Mouse (Mus musculus): ENCODE measurements around the gene 3110040N11Rik. TPM values are rescaled to one million over a fixed set of nuclear protein-coding genes. Genes with fewer than 3 reads are reported as not detected.

3110040N11Rik gene
- polyA plus RNA-seq, 1 experiment from 2014 or later: 49.1 TPM

DNA sequence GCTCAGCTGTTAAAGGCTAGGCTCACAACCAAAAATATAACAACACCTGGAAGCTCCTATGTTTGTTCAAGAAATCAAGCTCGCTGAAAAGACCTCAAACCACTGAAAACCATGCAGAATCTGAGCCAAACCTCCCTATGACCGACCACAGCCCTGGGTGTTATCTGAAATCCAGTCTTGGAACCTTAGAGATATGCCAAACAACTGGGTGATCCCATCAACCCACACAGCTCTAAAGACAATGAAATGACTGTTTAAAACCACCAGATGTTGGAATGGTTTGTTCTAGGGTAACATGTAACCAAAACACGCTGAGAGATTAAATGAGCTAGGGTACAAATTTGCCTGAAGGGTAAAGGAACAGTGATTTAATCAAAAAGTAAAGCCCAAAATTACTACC, 35.6 kb upstream of the 3110040N11Rik start:
- H3K36me3 ChIP-seq (ENCODE audit: control insufficient read depth, insufficient read depth, low read length): no peaks in the 10 kb centered on the region
- no peak for DNase-seq (ENCODE audit: low spot score)
- no peak overlapping the region for H3K9ac ChIP-seq (ENCODE audit: low read depth, low read length)
- H3K4me3 ChIP-seq (ENCODE audit: low read depth, low read length): no peak overlapping the region
- no peak overlapping the region for H3K4me2 ChIP-seq (replicated peaks; ENCODE audit: low read depth, low read length)
- no peaks in the 10 kb centered on the region for H3K27me3 ChIP-seq (ENCODE audit: control insufficient read depth, insufficient read depth, low read length)
- H3K27ac ChIP-seq (ENCODE audit: low read depth, low read length): no peak overlapping the region
- no peaks in the 10 kb centered on the region for H3K9me3 ChIP-seq (ENCODE audit: control insufficient read depth, low read length)
- WGBS: 85% methylated on average over 3 of the region's 3 CpGs
- no peak for ATAC-seq (ENCODE audit: low FRiP score)
- peaks cover 2% of the 10 kb centered on the region; the same call in 1 of the 2 replicates for H3K4me1 ChIP-seq (replicated peaks; ENCODE audit: control insufficient read depth, insufficient read depth, low read length)

GRCm38 (mm10) chr7:81806067-81806466, 16.8 kb upstream of the 3110040N11Rik start:
- no peaks in the 10 kb centered on the region for H3K4me1 ChIP-seq (replicated peaks; ENCODE audit: control insufficient read depth, insufficient read depth, low read length)
- H3K9ac ChIP-seq (ENCODE audit: low read depth, low read length): no peak overlapping the region
- no peak overlapping the region for H3K27ac ChIP-seq (ENCODE audit: low read depth, low read length)
- no peaks in the 10 kb centered on the region for H3K36me3 ChIP-seq (ENCODE audit: control insufficient read depth, insufficient read depth, low read length)
- no peak overlapping the region for H3K4me3 ChIP-seq (ENCODE audit: low read depth, low read length)
- DNase-seq (ENCODE audit: low spot score) (no peak), ATAC-seq (ENCODE audit: low FRiP score) (no peak)
- H3K9me3 ChIP-seq (ENCODE audit: control insufficient read depth, low read length): no peaks in the 10 kb centered on the region
- H3K4me2 ChIP-seq (replicated peaks; ENCODE audit: low read depth, low read length): no peak overlapping the region
- no peaks in the 10 kb centered on the region for H3K27me3 ChIP-seq (ENCODE audit: control insufficient read depth, insufficient read depth, low read length)
- 83% methylated on average over 5 of the region's 5 CpGs for WGBS

DNA sequence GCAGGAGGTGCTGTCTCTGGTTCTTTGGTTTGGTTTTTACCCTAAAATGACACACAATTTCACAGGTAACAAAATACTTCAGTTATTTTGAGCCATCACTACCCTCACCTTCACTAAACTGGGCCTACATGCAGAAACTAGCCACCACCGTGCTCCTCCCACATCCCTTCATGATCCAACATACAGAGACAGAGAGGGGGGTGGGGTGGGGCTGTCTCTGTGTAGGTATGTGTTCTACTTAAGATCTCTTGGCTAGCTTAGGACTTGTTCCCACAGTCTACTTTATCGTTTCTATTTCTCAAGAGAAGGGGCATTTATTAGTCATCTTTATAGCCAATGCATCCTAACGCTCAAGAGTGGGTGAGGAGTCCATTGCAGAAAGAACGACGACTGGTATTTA, 742 bp downstream of the 3110040N11Rik start:
- Histone ChIP-seq H3K4me3 (ENCODE audit: low read depth, low read length) (peak overlapping the region; percentile 58), H3K4me2 (replicated peaks; ENCODE audit: low read depth, low read length) (peak overlapping the region; percentile 72), H3K4me1 (replicated peaks; ENCODE audit: control insufficient read depth, insufficient read depth, low read length) (no peaks in the 10 kb centered on the region), H3K9ac (ENCODE audit: low read depth, low read length) (peak overlapping the region; percentile 92), H3K27ac (ENCODE audit: low read depth, low read length) (peak overlapping the region; percentile 98), H3K36me3 (ENCODE audit: control insufficient read depth, insufficient read depth, low read length) (no peaks in the 10 kb centered on the region), H3K27me3 (ENCODE audit: control insufficient read depth, insufficient read depth, low read length) (no peaks in the 10 kb centered on the region), H3K9me3 (ENCODE audit: control insufficient read depth, low read length) (no peaks in the 10 kb centered on the region)
- DNase-seq (ENCODE audit: low spot score) (no peak), ATAC-seq (ENCODE audit: low FRiP score) (peak; percentile 67)
- 4% methylated on average over 5 of the region's 5 CpGs for WGBS

DNA sequence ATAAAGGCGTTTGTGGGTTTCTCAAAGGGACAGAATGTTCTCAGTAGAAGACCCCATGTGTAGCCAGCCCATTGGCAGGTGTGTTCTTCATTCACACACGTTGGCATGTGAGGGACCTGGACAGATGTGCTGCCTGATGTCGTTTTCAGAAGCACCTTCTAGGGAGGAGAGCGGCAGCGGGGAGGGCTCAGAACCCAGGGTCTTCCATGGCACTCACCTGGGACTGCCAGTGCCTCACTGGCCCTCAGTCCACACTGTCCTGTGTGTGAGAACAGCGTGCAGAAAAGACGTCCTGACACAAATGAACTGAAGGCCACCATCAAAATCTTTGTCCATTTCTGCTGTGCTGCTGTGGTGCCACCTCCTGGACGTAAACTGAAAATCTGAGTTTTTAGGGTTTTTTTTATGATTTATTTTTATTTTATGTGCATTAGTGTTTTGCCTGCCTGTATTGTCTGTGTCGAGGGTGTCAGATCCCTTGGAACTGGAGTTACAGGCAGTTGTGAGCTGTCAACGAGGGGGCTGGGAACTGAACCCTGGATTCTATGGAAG, 11.5 kb downstream of the 3110040N11Rik start:
- Histone ChIP-seq H3K9ac (ENCODE audit: low read depth, low read length) (no peak overlapping the region), H3K27ac (ENCODE audit: low read depth, low read length) (peak overlapping the region; percentile 11; the same call in 1 of the 2 replicates), H3K9me3 (ENCODE audit: control insufficient read depth, low read length) (no peaks in the 10 kb centered on the region), H3K4me2 (replicated peaks; ENCODE audit: low read depth, low read length) (no peak overlapping the region), H3K36me3 (ENCODE audit: control insufficient read depth, insufficient read depth, low read length) (peaks cover 10% of the 10 kb centered on the region; the same call in 1 of the 2 replicates), H3K4me3 (ENCODE audit: low read depth, low read length) (no peak overlapping the region), H3K4me1 (replicated peaks; ENCODE audit: control insufficient read depth, insufficient read depth, low read length) (no peaks in the 10 kb centered on the region), H3K27me3 (ENCODE audit: control insufficient read depth, insufficient read depth, low read length) (no peaks in the 10 kb centered on the region)
- ATAC-seq (ENCODE audit: low FRiP score) (no peak), DNase-seq (ENCODE audit: low spot score) (peak; percentile 10)
- WGBS: 82% methylated on average over 10 of the region's 10 CpGs

DNA sequence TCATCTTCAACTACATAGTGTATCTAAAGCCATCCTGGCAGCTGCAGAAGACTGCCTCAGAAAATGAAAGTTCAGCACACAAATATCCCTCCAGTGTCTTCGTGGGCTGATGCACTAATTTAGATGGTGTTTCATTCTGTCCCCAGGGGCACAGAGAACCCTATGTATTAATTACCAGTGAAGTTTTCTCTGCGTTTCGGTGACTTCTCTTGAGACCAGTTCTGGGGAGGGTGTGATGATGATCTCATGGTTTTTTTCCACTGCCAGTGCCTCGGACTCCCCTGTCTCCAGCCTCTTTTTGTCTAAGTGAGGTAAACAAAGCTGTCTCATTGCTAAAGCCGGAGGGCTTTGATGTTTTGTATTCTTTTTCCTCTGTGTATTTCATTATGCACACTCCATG, 14.0 kb downstream of the 3110040N11Rik start:
- H3K4me3 ChIP-seq (ENCODE audit: low read depth, low read length): no peak overlapping the region
- H3K36me3 ChIP-seq (ENCODE audit: control insufficient read depth, insufficient read depth, low read length): peaks cover 3% of the 10 kb centered on the region; the same call in 1 of the 2 replicates
- no peaks in the 10 kb centered on the region for H3K9me3 ChIP-seq (ENCODE audit: control insufficient read depth, low read length)
- no peak overlapping the region for H3K4me2 ChIP-seq (replicated peaks; ENCODE audit: low read depth, low read length)
- H3K27ac ChIP-seq (ENCODE audit: low read depth, low read length): no peak overlapping the region
- 83% methylated on average over 5 of the region's 5 CpGs for WGBS
- no peak overlapping the region for H3K9ac ChIP-seq (ENCODE audit: low read depth, low read length)
- ATAC-seq (ENCODE audit: low FRiP score) (no peak), DNase-seq (ENCODE audit: low spot score) (no peak)
- no peaks in the 10 kb centered on the region for H3K4me1 ChIP-seq (replicated peaks; ENCODE audit: control insufficient read depth, insufficient read depth, low read length)
- no peaks in the 10 kb centered on the region for H3K27me3 ChIP-seq (ENCODE audit: control insufficient read depth, insufficient read depth, low read length)

DNA sequence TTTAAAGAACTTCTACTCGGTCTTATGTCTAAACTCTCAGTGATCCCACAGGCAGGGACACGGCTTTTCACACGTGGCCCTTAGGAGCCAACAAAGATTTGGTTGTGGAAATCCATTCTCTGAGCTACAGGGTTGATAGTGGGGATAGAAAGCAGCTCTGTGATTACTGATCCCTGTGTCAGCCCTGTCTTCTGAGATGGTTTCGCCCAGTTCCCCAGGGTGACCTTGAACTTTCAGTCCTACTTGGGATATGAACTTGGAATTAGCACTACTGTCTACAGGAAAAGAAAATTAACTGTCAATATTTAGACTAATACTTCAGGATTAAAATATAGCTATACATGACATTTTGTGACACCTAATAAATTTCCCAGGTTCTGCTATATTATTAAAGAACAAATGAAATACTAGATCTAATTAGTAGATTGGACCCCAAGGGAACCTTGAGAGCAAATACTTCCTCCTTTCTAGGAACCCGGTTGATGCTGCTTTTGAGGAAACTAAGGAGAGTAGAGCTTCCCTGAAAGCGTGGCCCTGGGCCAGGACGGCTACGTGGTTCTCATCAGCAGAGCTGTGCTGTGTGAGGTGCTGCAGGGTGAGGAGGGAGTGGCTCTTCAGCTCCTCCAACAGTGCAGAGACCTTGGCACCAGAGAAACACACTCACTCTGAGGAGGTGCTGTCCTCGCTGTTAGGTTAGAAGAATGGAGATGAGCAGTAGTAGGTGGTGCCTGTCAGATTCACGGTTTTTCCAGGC, 16.3 kb downstream of the 3110040N11Rik start:
- DNase-seq (ENCODE audit: low spot score) (no peak), ATAC-seq (ENCODE audit: low FRiP score) (no peak)
- H3K9ac ChIP-seq (ENCODE audit: low read depth, low read length): no peak overlapping the region
- no peak overlapping the region for H3K4me3 ChIP-seq (ENCODE audit: low read depth, low read length)
- no peaks in the 10 kb centered on the region for H3K27me3 ChIP-seq (ENCODE audit: control insufficient read depth, insufficient read depth, low read length)
- 84% methylated on average over 10 of the region's 10 CpGs for WGBS
- H3K9me3 ChIP-seq (ENCODE audit: control insufficient read depth, low read length): no peaks in the 10 kb centered on the region
- H3K27ac ChIP-seq (ENCODE audit: low read depth, low read length): no peak overlapping the region
- no peaks in the 10 kb centered on the region for H3K36me3 ChIP-seq (ENCODE audit: control insufficient read depth, insufficient read depth, low read length)
- no peaks in the 10 kb centered on the region for H3K4me1 ChIP-seq (replicated peaks; ENCODE audit: control insufficient read depth, insufficient read depth, low read length)
- no peak overlapping the region for H3K4me2 ChIP-seq (replicated peaks; ENCODE audit: low read depth, low read length)

DNA sequence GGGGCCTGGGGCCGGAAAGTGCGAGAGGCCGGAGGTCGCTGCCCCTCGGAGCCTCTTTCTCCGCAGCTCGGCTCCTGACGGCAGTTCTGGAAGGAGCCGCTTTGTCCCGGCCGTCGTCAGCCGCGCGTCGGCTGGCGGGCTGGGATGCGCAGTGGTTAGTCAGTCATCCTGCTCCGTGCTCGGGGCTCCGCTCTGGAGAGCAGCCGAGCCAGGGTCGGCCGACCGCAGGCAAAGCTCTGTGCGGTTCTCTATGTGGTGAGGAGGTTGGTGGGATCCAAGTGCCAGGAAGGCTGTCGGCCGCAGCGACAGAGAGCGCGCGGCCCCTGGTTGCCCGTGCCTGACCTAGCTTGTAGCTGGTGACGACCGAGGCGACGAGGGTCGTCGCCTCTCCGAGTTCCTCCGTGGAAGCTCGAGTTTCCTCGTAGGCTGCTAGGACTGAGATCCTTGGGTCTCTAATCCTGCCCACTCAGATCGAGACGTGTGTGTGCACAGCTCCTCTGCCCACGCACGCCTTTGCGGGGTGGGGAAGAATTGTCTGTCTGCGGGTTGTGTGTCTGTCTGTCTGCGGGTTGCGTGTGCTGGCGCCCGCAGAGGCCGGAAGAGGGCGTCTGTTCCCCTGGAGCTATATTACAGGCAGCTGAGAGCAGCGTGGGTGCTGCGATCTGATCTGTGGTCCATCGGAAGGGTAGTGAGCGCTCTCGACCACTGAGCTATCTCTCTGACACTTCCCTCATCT, 26.0 kb downstream of the 3110040N11Rik start:
- H3K9me3 ChIP-seq (ENCODE audit: control insufficient read depth, low read length): no peaks in the 10 kb centered on the region
- H3K36me3 ChIP-seq (ENCODE audit: control insufficient read depth, insufficient read depth, low read length): no peaks in the 10 kb centered on the region
- peak; percentile 86 for ATAC-seq (ENCODE audit: low FRiP score)
- no peaks in the 10 kb centered on the region for H3K4me1 ChIP-seq (replicated peaks; ENCODE audit: control insufficient read depth, insufficient read depth, low read length)
- peak overlapping the region; percentile 84 for H3K27ac ChIP-seq (ENCODE audit: low read depth, low read length)
- peak; percentile 57 for DNase-seq (ENCODE audit: low spot score)
- H3K27me3 ChIP-seq (ENCODE audit: control insufficient read depth, insufficient read depth, low read length): no peaks in the 10 kb centered on the region
- peak overlapping the region; percentile 91 for H3K4me2 ChIP-seq (replicated peaks; ENCODE audit: low read depth, low read length)
- H3K4me3 ChIP-seq (ENCODE audit: low read depth, low read length): peak overlapping the region; percentile 98
- WGBS: 2% methylated on average over 57 of the region's 60 CpGs
- H3K9ac ChIP-seq (ENCODE audit: low read depth, low read length): peak overlapping the region; percentile 90

DNA sequence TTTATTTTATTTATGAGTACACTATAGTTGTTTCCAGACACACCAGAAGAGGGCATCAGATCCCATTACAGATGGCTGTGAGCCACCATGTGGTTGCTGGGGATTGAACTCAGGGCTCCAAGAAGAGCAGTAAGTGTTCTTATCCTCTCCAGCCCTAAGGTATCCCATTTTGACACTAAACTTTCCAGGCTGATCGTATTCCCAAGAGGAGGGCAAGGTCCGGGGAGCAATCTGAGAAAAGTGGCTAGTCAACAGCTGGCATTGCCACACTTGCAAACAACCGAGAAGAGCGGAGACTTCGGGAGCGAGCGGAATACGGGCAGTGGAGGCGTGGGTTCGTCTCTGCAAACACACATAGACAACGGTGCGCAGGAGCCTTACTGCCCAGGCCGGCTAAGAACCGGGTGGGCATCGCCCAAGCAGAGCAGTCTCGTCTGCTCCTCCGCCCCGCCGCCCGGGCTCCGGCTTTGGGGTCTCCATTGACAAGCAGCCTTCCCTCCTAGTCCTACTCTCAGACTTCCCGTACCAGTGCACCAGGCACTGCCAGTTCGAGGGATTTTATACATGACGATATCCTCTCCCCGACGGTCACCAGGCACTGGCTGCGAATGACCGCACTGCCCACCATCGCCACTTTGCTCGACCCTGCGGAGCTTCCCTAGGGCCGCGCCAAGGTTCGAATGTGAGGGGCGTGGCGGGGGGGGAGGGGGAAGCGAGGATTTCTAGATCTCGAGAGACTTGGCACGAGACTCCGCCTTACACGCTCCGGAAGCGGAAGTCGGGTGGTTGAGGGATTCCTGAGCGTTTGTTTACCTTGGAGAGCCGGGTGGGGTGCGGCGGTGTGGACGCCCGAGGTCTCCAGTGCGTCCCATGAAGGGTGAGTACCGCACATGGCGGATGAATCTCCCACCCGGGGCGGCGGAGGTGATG, 26.8 kb downstream of the 3110040N11Rik start, which contains the start of gene Ramac:
Gene Ramac (plus strand): TSS at position 746 of the 930 bp plus-strand sequence.
- Histone ChIP-seq H3K36me3 (ENCODE audit: control insufficient read depth, insufficient read depth, low read length) (no peaks in the 10 kb centered on the region), H3K9me3 (ENCODE audit: control insufficient read depth, low read length) (no peaks in the 10 kb centered on the region), H3K4me1 (replicated peaks; ENCODE audit: control insufficient read depth, insufficient read depth, low read length) (no peaks in the 10 kb centered on the region), H3K4me2 (replicated peaks; ENCODE audit: low read depth, low read length) (peak within 1 kb of the TSS; percentile 91), H3K4me3 (ENCODE audit: low read depth, low read length) (peak within 1 kb of the TSS; percentile 98), H3K9ac (ENCODE audit: low read depth, low read length) (peak within 1 kb of the TSS; percentile 90), H3K27me3 (ENCODE audit: control insufficient read depth, insufficient read depth, low read length) (no peaks in the 10 kb centered on the region), H3K27ac (ENCODE audit: low read depth, low read length) (peak within 1 kb of the TSS; percentile 84)
- ATAC-seq (ENCODE audit: low FRiP score): peak; percentile 98
- WGBS: under 1% methylated on average over 53 of the region's 56 CpGs
- peak; percentile 98 for DNase-seq (ENCODE audit: low spot score)

All from hindbrain, embryonic 11.5 days (tissue).